Mouse (Mus musculus): Measurements from ENCODE around the gene Mief2.

Mief2 gene

GRCm38 (mm10) chr11:60779673-60780189 lies 51.5 kb downstream of the Mief2 start:
- peak in 1 of 2 experiments; percentile 22 for DNase-seq

All from kidney, postnatal 36 days (tissue).